Mouse (Mus musculus): ENCODE results near the gene Camta2.

DNA sequence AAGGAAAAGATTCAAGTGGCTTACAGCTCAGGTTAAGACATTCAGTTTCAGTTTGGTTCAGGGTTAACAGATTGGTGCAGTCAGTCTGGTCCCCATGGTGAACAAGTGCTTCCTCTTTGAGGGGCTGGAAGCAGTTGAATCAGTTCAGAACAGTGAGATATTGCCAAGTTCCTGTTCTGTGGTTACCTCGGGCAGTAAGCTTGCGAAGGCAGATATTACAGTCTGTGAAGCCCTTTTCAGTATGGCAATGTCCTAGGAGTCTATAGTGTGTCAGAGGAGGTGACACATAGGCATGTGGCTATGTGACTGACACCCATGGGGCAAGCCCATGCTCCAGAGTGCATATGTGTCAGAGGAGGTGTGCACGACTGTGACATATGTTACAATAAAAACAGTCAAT, 32.7 kb upstream of the Camta2 start:
- TF ChIP-seq CTCF (IDR thresholded peaks at IDR 0.05; ENCODE audit: borderline replicate concordance, insufficient read depth, low read length), result no peak
- TF ChIP-seq POLR2A (IDR thresholded peaks at IDR 0.05; ENCODE audit: low read depth, low read length), result no peak

Data from embryonic fibroblast, embryonic 13.5 days (primary cell).